Mouse (Mus musculus) MEL (cell line): Measurements from ENCODE around the gene Nav1.

Experiments used
- CHD1 ChIP-seq: IDR thresholded peaks from 2 replicates; pipeline ENCODE4 v1.6.1; 2012; ENCODE audit warnings: low read depth, mild to moderate bottlenecking, inconsistent platforms, low read length, improper control_type of control experiment
- CHD2 ChIP-seq: IDR thresholded peaks from 2 replicates; pipeline ENCODE4 v1.6.1; 2011; ENCODE audit warnings: low read length, improper control_type of control experiment
- CTCF ChIP-seq, 3 experiments: IDR thresholded peaks in 2 of 3; conservative IDR thresholded peaks in 1 of 3; 2 replicates each; pipeline ENCODE4 v1.5.1; 2011 to 2012; ENCODE audit warnings: low read length in 3 of 3, low read depth in 2 of 3, mild to moderate bottlenecking in 2 of 3, improper control_type of control experiment in 1 of 3, inconsistent platforms in 1 of 3, mixed read lengths in 1 of 3, moderate library complexity in 1 of 3; ENCODE audit not compliant: control insufficient read depth in 1 of 3, insufficient read depth in 1 of 3, poor library complexity in 1 of 3, severe bottlenecking in 1 of 3
- GATA1 ChIP-seq: IDR thresholded peaks from 2 replicates; pipeline ENCODE4 v1.6.1; 2011; ENCODE audit warnings: low read depth, low read length, improper control_type of control experiment
- POLR2A ChIP-seq, 2 experiments: IDR thresholded peaks; 2 replicates each; pipeline ENCODE4 v1.6.1; 2011 to 2012; ENCODE audit warnings: low read length in 2 of 2, mild to moderate bottlenecking in 2 of 2, control low read depth in 1 of 2, improper control_type of control experiment in 1 of 2, low read depth in 1 of 2, moderate library complexity in 1 of 2; ENCODE audit not compliant: control insufficient read depth in 1 of 2, insufficient read depth in 1 of 2, poor library complexity in 1 of 2
- RCOR1 ChIP-seq: IDR thresholded peaks from 2 replicates; pipeline ENCODE4 v1.6.1; 2012; ENCODE audit warnings: low read depth, mild to moderate bottlenecking, inconsistent platforms, low read length, improper control_type of control experiment
- ZC3H11A ChIP-seq: IDR thresholded peaks from 2 replicates; pipeline ENCODE4 v1.6.1; 2012; ENCODE audit warnings: low read depth, mild to moderate bottlenecking, inconsistent platforms, low read length, improper control_type of control experiment

GRCm38 (mm10) chr1:135520550-135521168 is 86.4 kb downstream of the Nav1 start:
- no peak for TF ChIP-seq CHD2
- TF ChIP-seq CTCF (IDR thresholded peaks at IDR 0.05 in 2 of 3, conservative IDR thresholded peaks at IDR 0.05 in 1 of 3; ENCODE audit: control insufficient read depth in 1 of 3, insufficient read depth in 1 of 3, low read depth in 2 of 3, low read length in 3 of 3, poor library complexity in 1 of 3, severe bottlenecking in 1 of 3) = no peak
- no peak for TF ChIP-seq CHD1
- no peak for TF ChIP-seq POLR2A (IDR thresholded peaks at IDR 0.05; ENCODE audit: control insufficient read depth in 1 of 2, insufficient read depth in 1 of 2, low read depth in 1 of 2, low read length in 2 of 2, poor library complexity in 1 of 2)
- TF ChIP-seq ZC3H11A = no peak
- TF ChIP-seq GATA1 = no peak
- TF ChIP-seq RCOR1 = no peak
